Mouse (Mus musculus) cerebellum, adult 2 months (tissue): Measurements from ENCODE around the gene Runx1.

Experiments used
- CTCF ChIP-seq: fragments of 200-500 bp; IDR thresholded peaks from 2 replicates; pipeline ENCODE4 v1.5.1; 2011; ENCODE audit warnings: low read depth, mild to moderate bottlenecking, control low read depth, low read length, moderate library complexity, borderline replicate concordance; ENCODE audit not compliant: insufficient read depth
- POLR2A ChIP-seq: fragments of 200-500 bp; IDR thresholded peaks from 2 replicates; pipeline ENCODE4 v1.6.1; 2011; ENCODE audit warnings: low read length, control low read depth, borderline replicate concordance; ENCODE audit not compliant: insufficient read depth

DNA sequence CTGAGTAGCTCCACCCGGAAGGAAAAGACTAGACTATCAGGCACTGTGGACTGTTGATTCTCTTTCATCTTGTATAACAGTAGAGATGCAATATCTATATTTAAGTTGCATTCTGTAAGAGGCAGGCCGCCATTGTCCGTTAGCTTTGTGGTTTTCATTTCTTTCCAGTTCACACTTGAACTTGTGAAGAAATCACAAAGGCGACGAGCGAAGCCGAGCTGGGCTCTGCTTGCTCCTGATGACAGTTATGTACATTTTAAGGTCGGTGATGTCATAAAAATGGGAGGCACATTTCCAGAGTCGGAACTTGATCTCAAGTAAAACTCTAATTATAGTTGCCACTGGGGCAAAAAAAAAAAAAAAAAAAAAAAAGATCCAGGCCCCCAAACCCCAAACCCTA, 99.1 kb downstream of the Runx1 start:
- no peak for TF ChIP-seq CTCF
- no peak for TF ChIP-seq POLR2A
